Mouse (Mus musculus): ENCODE data around the gene Mau2.
"Not testable (repeated sequence)": the region's sequence is repeated elsewhere in the genome, so short reads cannot be mapped to it uniquely, and the experiment has no call there.

The Mau2 gene

DNA sequence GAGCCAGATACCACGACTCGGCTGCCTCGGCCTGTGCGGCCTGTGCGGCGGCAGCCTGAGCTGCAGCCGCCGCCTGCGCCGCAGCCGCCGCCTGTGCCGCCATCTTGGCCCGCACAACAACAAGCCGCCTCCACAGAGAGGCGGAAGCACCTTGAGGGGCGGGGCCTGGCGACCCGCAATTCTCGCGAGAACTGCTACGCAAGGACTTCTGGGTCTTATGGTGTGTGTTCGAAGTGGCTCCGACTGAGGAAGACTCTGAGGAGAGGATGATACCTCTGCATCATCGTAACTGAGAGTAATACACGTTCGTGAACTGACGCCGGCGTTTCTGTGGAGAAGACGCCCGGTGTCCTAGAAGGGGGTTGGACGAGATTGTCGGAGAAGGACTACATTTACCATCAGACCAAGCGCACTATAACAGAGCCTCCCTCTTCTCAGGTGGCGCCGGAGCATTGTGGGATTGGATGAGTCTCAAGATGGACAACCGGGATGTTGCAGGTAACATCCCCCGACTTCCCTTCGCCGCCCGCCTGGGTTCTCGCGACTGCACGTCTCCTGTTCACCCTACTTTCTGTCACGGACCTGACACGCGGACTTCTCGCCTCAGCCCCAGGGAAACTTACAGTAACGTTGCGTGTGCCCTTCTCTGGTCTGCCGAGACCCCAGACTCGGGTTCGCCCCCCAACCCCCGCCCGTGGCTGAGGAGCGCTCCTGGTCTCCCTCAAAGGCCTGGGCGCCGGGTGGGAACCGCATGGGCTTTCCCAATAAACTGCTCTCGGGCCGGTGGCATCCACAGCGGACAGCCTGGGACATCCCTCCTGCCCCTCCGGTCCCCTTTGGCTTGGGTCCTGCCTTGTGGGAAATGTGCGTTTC is at the start of gene Mau2, which contains the start of gene Sugp1:
Gene Mau2 (minus strand): TSS at position 152 of the 873 bp plus-strand sequence.
Gene Sugp1 (plus strand): TSS at position 231 of the 873 bp plus-strand sequence.
- DNase-seq (ENCODE audit: low spot score) = peak; percentile 98

GRCm38 (mm10) chr8:70089296-70089960 is 46.9 kb upstream of the Mau2 start:
- no peak for DNase-seq (ENCODE audit: low spot score)

DNA sequence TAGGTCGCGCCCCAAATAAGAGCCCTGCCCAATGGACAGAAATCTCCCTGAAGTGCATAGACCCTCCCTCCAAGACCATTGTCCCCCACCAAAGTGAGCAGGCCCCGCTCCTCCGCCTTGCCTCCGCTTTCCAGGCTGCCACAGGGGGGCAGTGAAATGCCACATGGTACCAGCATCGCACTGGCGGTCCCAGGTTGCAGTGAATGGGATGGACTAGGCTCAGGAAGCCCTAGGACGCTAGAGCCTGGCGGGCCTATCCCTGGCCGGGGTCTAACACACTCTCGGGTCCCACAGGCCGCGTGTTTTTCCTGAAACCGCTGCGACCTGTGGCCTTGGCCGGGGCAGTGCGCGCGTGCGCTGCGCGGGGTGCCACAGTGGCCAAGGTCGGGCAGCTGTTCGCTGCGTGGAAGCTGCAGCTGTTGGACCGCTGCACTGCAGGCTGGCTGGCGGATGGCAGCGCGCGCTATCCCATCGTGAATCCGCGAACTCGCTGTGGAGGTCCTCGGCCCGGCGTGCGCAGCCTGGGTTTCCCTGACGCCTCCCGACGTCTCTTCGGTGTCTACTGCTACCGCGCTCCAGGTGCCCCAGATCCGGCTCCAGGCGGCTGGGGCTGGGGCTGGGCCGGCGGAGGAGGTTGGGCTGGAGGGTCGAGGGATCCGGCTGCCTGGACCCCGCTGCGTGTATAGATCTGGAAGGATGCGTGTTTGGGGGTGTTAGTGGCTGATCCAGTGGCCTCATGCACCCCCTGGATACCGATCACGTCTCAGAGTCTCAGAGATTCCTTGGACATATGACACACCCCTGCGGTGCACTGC is 45.5 kb upstream of the Mau2 start:
- peak; percentile 62 for DNase-seq (ENCODE audit: low spot score)

DNA sequence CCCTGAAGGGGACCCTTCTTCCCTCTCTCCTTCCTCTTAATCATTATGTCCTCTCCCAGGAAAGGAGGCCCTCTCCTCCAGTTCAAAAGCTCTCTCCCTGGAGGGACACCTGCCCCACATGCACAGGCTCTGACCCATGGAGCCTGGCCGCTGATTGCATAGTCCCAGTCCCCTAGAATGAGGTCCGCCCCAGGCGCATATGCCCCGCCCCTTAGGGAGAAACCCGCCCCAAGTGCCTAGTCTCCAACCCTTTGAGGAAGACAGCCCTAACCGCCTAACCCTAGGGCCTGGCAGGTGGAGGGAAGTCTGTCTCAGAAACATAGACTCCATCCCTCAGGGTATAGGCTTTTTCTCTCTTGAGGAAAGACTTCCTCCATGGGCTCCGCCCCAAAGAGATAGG is 44.7 kb upstream of the Mau2 start:
- no peak for DNase-seq (ENCODE audit: low spot score)

- DNase-seq (ENCODE audit: low spot score) = no peak
These were observed 43.6 kb upstream of the Mau2 start for GRCm38 (mm10) chr8:70086151-70086550.

DNA sequence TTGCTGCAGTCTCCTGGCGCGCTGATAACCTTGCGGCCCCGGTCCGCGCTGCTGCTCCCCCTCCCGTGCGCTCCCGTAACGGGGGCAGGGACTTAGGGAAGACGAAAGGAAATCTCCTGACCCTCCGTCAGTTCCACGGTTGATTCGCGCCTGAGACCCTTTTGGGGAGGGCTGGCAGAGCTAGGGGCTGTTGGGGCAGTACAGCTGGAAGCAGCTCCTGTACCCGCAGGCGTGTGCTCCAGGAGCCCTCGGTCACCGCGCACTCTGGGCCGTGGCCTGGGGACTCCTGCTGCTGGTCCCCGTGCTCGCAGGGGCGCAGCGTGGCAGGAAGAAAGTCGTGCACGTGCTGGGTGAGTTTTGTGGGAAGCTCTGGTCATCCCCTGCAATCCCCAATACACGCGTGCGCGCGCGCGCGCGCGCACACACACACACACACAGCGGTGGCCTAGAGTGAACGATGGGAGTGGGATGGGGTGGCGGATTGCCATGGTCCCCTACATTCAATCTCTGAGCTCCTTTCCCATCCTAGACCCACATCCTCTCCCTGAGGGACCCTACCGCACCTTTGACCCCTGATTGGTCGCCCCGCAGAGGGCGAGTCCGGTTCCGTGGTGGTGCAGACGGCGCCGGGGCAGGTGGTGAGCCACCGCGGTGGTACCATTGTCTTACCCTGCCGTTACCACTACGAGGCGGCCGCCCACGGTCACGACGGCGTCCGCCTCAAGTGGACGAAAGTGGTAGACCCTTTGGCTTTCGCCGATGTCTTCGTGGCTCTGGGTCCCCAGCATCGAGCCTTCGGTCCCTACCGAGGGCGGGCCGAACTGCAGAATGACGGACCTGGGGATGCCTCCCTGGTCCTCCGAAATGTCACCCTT is 41.9 kb upstream of the Mau2 start:
- DNase-seq (ENCODE audit: low spot score) = no peak

DNA sequence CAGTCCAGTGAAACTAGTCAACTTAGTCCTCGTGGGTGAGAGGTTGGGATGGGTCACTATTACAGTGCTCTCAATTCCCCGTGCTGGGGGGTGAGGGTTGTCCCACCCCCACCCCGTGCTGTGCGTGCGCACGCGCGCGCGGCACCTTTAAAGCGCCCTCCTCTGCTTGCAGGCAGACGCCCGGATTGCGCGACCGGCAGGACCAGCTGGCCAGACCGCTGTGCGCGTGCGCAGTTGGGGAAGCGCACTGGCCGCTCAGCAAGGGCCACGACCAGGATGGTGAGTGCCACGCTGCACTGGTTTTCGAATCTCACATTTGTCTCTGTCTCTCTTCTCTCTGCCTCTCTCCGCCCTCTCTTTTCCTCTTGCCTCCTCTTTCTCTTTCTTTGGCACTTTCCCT is 40.8 kb upstream of the Mau2 start, which contains the start of gene Hapln4:
Gene Hapln4 (plus strand): TSS at position 173 of the 400 bp plus-strand sequence.
- DNase-seq (ENCODE audit: low spot score) = peak; percentile 65

GRCm38 (mm10) chr8:70081976-70082375 is 39.4 kb upstream of the Mau2 start:
- no peak for DNase-seq (ENCODE audit: low spot score)

GRCm38 (mm10) chr8:70073682-70074081 is 31.1 kb upstream of the Mau2 start:
- no peak for DNase-seq (ENCODE audit: low spot score)

DNA sequence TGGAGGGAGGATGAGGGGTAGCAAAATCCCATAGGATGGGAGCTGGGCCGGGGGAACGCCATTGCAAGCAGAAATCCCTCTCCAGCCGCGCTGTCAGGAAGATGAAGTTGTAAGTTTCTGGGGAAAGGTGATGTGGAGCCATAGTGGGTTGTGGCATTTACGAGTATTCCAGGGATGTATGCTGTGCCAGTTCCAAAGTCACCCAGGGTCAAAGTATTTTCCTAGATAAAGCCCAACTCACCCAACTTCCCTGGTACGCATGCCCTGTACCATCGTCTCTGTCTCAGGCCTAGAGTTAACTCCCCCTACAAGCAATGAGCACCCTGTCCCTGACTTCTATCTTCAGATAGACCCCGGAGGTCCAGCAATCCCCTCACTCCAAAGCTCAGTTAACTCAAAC is 30.6 kb upstream of the Mau2 start:
- no peak for DNase-seq (ENCODE audit: low spot score)

- DNase-seq (ENCODE audit: low spot score) = peak; percentile 69
These were observed 30.0 kb upstream of the Mau2 start, which contains the start of gene Tm6sf2 for GRCm38 (mm10) chr8:70072441-70073069. Gene Tm6sf2 (plus strand): TSS chr8:70072924.

DNA sequence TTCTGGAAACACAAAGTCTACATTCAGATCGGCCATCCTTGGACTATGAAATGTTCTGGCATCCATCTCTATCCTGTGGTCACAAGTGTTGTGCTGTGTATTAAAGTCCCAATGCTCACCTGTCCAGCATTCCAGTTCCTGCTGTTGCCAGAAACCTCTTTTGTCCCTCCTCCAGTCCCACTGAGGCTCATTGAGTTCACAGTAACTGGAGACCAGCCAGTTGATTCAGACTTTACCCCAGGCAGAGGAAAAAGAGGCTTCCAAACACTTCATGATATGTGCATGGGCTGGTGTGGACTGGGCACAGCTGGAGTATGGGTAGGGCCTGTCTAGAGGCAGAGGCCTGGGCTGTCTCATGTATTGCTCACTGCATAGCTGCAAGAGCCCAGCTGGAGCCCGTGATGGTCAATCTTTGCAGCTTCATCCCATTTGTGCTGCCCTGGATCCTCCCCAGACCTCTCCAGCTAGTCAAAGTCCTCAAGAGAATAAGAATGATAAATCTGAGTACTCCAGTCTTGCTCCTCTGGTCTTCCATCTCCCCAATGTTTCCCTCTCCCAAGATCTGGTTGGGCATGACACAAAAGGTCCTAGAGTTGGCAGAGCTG is 29.4 kb upstream of the Mau2 start:
- DNase-seq (ENCODE audit: low spot score) = no peak

DNA sequence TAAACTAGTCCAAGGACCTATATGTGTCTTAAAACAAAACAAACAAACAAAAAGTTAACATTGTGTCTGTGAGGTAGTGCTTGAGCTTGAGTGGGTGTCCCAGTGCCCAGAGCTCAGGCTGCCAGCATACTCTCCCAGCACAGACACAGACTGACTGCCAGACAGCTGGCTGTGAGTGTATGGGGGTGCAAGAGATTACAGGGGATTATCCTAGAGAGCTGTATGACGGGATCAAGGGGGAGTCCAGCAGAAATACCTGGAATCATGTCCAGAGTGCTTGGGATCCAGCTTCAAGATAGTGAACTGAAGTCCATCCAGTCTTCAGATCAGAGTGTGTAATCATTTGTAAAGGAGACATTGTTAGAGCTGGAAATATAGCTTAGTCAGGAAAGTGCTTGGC is 15.2 kb upstream of the Mau2 start:
- DNase-seq (ENCODE audit: low spot score) = no peak

DNA sequence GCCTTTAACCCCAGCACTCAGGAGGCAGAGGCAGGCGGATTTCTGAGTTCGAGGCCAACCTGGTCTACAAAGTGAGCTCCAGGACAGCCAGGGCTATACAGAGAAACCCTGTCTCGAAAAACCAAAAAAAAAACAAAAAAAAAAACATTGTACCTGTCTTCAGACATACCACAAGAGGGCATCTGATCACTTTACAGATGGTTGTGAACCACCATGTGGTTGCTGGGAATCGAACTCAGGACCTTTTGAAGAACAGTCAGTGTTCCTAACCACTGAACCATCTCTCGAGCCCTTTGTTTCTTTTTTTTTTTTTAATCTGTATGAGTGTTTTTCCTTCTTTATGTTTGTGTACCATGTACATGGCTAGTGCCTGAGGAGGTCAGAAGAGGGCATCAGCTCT is 7.9 kb upstream of the Mau2 start:
- not testable (repeated sequence) for DNase-seq (ENCODE audit: low spot score)

- no peak for DNase-seq (ENCODE audit: low spot score)
These were observed 7.1 kb upstream of the Mau2 start for GRCm38 (mm10) chr8:70049662-70050061.

GRCm38 (mm10) chr8:70043996-70044395 is 1.5 kb upstream of the Mau2 start:
- no peak for DNase-seq (ENCODE audit: low spot score)

- peak; percentile 70 for DNase-seq (ENCODE audit: low spot score)
These were observed 518 bp downstream of the Mau2 start for GRCm38 (mm10) chr8:70041885-70042546.

DNA sequence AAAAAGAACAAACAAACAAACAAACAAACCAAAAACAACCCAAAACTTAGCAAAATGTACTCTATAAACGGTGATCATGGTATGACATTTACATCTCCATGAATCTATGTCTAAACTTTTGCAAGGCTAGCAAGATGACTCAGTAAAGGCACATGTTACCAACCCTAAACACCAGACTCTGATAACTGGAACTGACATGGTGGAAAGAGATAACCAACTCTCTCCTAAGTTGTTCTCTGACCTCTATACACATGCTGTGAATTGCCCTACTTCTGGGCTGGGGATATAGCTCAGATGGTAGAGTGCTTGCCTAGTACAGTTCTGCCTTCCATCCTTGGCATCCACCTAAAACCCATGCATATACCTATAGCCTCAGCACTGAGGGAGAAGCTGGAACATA is 4.5 kb downstream of the Mau2 start:
- DNase-seq (ENCODE audit: low spot score) = no peak

- no peak for DNase-seq (ENCODE audit: low spot score)
These were observed 12.3 kb downstream of the Mau2 start for GRCm38 (mm10) chr8:70030255-70030654.

DNA sequence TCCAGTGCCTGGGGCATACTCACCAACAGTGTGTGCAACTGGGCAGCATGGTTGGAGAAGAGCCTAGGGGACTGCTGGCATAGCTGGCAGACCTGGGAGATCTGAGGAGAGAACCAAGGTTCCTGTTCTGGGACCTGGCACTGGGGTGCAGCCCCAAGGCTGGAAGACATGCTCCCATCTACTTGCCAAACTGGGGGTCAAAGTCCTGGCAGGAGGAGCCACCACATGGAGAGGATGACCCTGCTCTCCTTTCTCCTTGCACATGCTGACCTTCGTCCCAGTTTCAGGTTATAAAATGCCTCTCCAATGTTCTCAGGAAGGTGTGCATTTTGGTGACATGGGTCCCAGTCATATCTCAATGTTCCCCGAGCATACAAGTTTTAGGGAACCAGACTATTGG is 16.4 kb downstream of the Mau2 start:
- no peak for DNase-seq (ENCODE audit: low spot score)

Measured in testis, postnatal 10 days (tissue).